Mouse (Mus musculus): Measurements from ENCODE around the gene Tm9sf3. TPM values are rescaled to one million over a fixed set of nuclear protein-coding genes. Genes with fewer than 3 reads are reported as not detected.

The Tm9sf3 gene
- total RNA-seq, 4 experiments from 2014 or later, result 119 to 131 (median 126) TPM

DNA sequence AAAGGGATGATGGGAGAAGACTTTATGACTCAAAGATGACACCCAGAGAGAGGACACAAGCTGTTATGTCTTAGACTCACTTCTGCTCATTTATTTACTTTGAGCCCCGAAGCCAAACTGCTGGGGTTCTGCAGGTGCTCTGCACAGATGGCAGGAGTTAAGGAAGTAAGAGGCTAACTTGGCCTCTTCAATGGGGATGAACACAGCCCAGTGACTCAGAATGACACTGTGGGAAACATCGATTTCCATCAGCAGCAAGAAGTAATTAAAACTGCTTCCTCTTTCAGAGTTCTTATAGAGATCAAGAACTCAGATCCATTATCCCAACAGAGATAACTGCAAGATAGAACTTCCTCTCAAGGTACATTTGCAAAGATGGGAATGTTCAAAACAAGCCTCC, 86.9 kb downstream of the Tm9sf3 start:
- no peak for DNase-seq (ENCODE audit: low spot score in 2 of 2)

DNA sequence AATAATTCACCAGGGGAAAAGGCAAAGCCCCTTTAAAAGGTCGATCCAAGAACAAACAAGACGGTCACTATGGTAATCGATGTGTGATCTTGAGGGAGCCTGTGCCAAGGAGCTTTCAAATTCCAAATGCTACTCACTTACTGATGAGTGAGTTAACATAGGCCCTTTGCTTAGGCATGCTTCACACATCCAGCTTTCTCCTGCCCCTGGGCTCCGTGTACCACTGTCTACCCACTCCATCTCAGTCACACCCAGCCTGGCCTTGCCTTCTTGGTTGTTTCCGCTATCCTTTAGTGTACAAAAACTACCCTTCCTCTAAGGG, 97.9 kb downstream of the Tm9sf3 start:
- DNase-seq (ENCODE audit: low spot score in 2 of 2), result no peak

DNA sequence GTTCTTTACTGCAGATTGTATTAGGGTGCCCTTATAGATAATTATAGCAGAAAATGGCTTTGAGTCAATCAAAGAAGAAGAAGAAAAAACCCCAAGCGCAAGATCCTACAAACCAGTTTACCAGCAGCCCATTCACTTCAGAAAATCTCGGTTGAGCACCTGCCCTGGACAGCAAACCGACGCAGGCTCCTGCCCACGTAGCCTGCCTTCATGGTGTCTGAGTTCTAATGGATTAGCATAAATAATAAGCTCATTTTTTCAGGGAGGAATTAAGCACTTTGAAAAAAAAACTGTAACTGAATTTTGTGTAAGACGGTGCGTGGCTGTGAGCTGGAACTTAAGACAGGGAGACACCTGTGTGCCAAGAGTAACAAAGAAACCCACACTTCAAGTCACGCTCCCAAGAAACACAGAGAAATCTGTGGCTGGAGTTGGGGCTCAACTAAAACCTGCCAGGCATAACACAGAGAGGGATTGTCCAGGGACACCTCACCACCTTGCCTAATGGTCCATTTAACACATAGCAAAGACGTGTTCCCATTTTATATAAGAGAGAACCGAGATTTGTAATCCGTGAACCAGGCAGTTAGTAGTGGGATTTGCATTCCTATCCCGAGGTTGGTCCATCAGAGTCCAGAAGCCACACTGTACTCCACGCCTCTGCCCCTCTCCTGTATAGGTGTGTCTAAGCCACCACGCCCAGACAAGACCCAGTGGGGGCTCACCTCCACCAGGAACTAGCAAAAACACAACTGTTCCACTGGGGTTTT, 98.5 kb downstream of the Tm9sf3 start:
- DNase-seq (ENCODE audit: low spot score in 2 of 2), result no peak

DNA sequence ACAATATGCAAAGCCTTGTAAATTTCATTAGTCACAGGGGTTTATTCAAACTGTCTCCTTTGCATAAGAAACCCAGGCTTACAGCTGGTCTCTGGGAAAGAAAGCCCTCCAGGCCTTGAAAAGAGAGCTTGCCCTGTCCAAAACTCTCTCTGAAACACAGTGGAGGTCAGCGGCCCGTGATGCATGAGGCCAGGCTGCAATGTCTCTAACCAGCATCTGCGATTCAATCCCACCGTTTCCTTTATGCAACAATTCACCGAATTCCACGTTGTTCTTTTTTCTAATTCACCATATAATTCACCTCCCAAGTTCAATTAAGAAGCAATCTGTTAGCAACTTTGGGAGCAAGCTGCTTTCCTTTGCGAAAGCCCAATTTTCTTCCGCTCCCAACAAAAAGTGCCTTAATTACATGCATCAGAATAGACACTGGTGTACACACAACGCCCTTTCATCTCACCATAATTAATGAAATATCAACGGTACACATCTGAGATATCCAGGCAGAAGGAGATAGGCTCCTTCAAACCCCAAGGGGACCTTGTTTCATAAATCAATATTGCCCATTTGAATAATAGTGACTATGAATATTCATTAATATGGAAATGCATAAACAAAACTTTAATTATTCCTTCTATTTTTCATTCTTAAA, 99.2 kb downstream of the Tm9sf3 start:
- no peak for DNase-seq (ENCODE audit: low spot score in 2 of 2)

Other genes with a start within 250 kb of the Tm9sf3 start
- gene Dntt, start 234.7 kb downstream of the Tm9sf3 start, total RNA-seq (2022), result not detected
- gene Opalin, start 186.9 kb downstream of the Tm9sf3 start, total RNA-seq (2022), result 10 to 100 TPM; 16.9 to 18.5 (median 18.1) TPM
- gene Tll2, start 57.2 kb downstream of the Tm9sf3 start, total RNA-seq (2022), result under 1 TPM; 0.64 to 0.96 (median 0.80) TPM
- gene Pik3ap1, start 121.1 kb upstream of the Tm9sf3 start, total RNA-seq (2022), result 1 to 10 TPM; 2.3 to 5.0 (median 3.6) TPM
- 10 to 100 TPM; 18.6 to 21.9 (median 20.8) TPM for gene Lcor, start 218.6 kb upstream of the Tm9sf3 start, total RNA-seq (2022)